ENCODE assay signal across 29 mouse cellular contexts in genomic region chr8:5800594-5800993, GRCm38 (mm10).
DNase-seq lines count a peak whose midpoint lies in the region; ATAC-seq and TF ChIP-seq lines count a peak whose summit lies in the region.
"Had no signal": no experiment of that assay in that cellular context is flagged by ENCODE, and none has a peak within 500 bp of the region (broad histone marks: within the 10 kb centered on the region; RNA-seq: fewer than 3 reads in every experiment).

No protein-coding gene starts in this region.

- no peak overlapping the region for H3K27ac ChIP-seq in forebrain, postnatal 0 days (ENCODE audit: low read depth, low read length)
- H3K27ac ChIP-seq in forebrain, embryonic 10.5 days = no peak overlapping the region
- no peak overlapping the region for H3K27ac ChIP-seq in midbrain, postnatal 0 days (ENCODE audit: low read depth, low read length)
- no peak overlapping the region for H3K27ac ChIP-seq in midbrain, embryonic 10.5 days (replicated peaks)
- no peak overlapping the region for H3K27ac ChIP-seq in hindbrain, embryonic 16.5 days (ENCODE audit: low read depth, low read length)
- H3K27ac ChIP-seq: heart, embryonic 10.5 days; heart, embryonic 15.5 days; liver, embryonic 14.5 days; macrophage; stomach, postnatal 0 days had no signal

- H3K4me1 ChIP-seq in forebrain, postnatal 0 days (ENCODE audit: insufficient read depth) = no peaks in the 10 kb centered on the region
- H3K4me1 ChIP-seq in forebrain, embryonic 10.5 days = no peaks in the 10 kb centered on the region
- H3K4me1 ChIP-seq in midbrain, postnatal 0 days (ENCODE audit: insufficient read depth, low read length) = no peaks in the 10 kb centered on the region
- H3K4me1 ChIP-seq in midbrain, embryonic 10.5 days = no peaks in the 10 kb centered on the region
- H3K4me1 ChIP-seq in hindbrain, embryonic 16.5 days (ENCODE audit: control insufficient read depth, insufficient read depth, low read depth, low read length) = no peaks in the 10 kb centered on the region
- H3K4me1 ChIP-seq: heart, embryonic 10.5 days; heart, embryonic 15.5 days had no signal

- DNase-seq in forebrain, postnatal 0 days = peak; percentile 17
- DNase-seq in forebrain, embryonic 10.5 days (ENCODE audit: extremely low spot score, low spot score) = no peak
- DNase-seq in midbrain, postnatal 0 days (ENCODE audit: low spot score) = peak; percentile 24
- no peak for DNase-seq in midbrain, embryonic 10.5 days (ENCODE audit: low spot score)
- DNase-seq in spleen, adult 18-20 months = no peak
- no peak for DNase-seq in spleen, postnatal 36 days (ENCODE audit: low spot score in 2 of 2)
- DNase-seq: adrenal gland, postnatal 10 days; cerebellum, adult 18-20 months; cerebellum, postnatal 10 days; gastrocnemius, postnatal 25 days; heart, adult 11 months; kidney, adult 9 months; kidney, postnatal 10 days; liver; lung, adult 2 months; lung, postnatal 10 days; right cerebral cortex, postnatal 14 days; thymus, adult 18-20 months; thymus, postnatal 25 days had no signal

- H3K4me2 ChIP-seq in forebrain, postnatal 0 days (ENCODE audit: low read depth) = no peak overlapping the region
- no peak overlapping the region for H3K4me2 ChIP-seq in midbrain, postnatal 0 days (ENCODE audit: low read depth, low read length, poor library complexity, severe bottlenecking)
- no peak overlapping the region for H3K4me2 ChIP-seq in hindbrain, embryonic 16.5 days (ENCODE audit: low read length)
- H3K4me2 ChIP-seq: heart, embryonic 15.5 days had no signal

- no peak overlapping the region for H3K9ac ChIP-seq in forebrain, postnatal 0 days
- no peak overlapping the region for H3K9ac ChIP-seq in midbrain, postnatal 0 days (replicated peaks; ENCODE audit: low read length, poor library complexity, severe bottlenecking)
- H3K9ac ChIP-seq in hindbrain, embryonic 16.5 days (ENCODE audit: low read depth, low read length) = no peak overlapping the region
- H3K9ac ChIP-seq: heart, embryonic 15.5 days; liver, embryonic 14.5 days had no signal

- H3K4me3 ChIP-seq in forebrain, postnatal 0 days (ENCODE audit: low read depth, low read length) = no peak overlapping the region
- H3K4me3 ChIP-seq in forebrain, embryonic 10.5 days = no peak overlapping the region
- H3K4me3 ChIP-seq in midbrain, postnatal 0 days (ENCODE audit: low read depth, low read length) = no peak overlapping the region
- H3K4me3 ChIP-seq in midbrain, embryonic 10.5 days = no peak overlapping the region
- no peak overlapping the region for H3K4me3 ChIP-seq in hindbrain, embryonic 16.5 days (ENCODE audit: low read length)
- H3K4me3 ChIP-seq: erythroblast, embryonic 14.5 days; heart, embryonic 10.5 days; heart, embryonic 15.5 days had no signal

- no peak for TF ChIP-seq CTCF in forebrain, postnatal 0 days (IDR thresholded peaks at IDR 0.05; ENCODE audit: low read depth)
- no peak for TF ChIP-seq CTCF in midbrain, postnatal 0 days (IDR thresholded peaks at IDR 0.05)

- WGBS in forebrain, postnatal 0 days = 67% methylated on average over 3 of the region's 3 CpGs
- 82% methylated on average over 3 of the region's 3 CpGs for WGBS in forebrain, embryonic 10.5 days
- WGBS in midbrain, postnatal 0 days = 60% methylated on average over 3 of the region's 3 CpGs
- WGBS in midbrain, embryonic 10.5 days = 84% methylated on average over 3 of the region's 3 CpGs
- WGBS in hindbrain, embryonic 16.5 days = 60% methylated on average over 3 of the region's 3 CpGs

- ATAC-seq in forebrain, postnatal 0 days = peak; percentile 90
- ATAC-seq in midbrain, postnatal 0 days (ENCODE audit: low FRiP score) = no peak
- peak; percentile 61; the same call in 1 of the 2 replicates for ATAC-seq in hindbrain, embryonic 16.5 days
- ATAC-seq: forebrain, embryonic 14.5 days; intestine, postnatal 0 days had no signal

- no peaks in the 10 kb centered on the region for H3K27me3 ChIP-seq in forebrain, postnatal 0 days (ENCODE audit: insufficient read depth, low read length)
- H3K27me3 ChIP-seq in forebrain, embryonic 10.5 days (ENCODE audit: poor library complexity, severe bottlenecking) = no peaks in the 10 kb centered on the region
- H3K27me3 ChIP-seq in midbrain, postnatal 0 days (ENCODE audit: insufficient read depth, low read length) = no peaks in the 10 kb centered on the region
- H3K27me3 ChIP-seq in midbrain, embryonic 10.5 days (ENCODE audit: low read depth, poor library complexity, severe bottlenecking) = no peaks in the 10 kb centered on the region
- no peaks in the 10 kb centered on the region for H3K27me3 ChIP-seq in hindbrain, embryonic 16.5 days (replicated peaks; ENCODE audit: control insufficient read depth, insufficient read depth, low read length)
- H3K27me3 ChIP-seq: heart, embryonic 15.5 days had no signal

- H3K9me3 ChIP-seq in forebrain, postnatal 0 days (ENCODE audit: low read length) = no peaks in the 10 kb centered on the region
- no peaks in the 10 kb centered on the region for H3K9me3 ChIP-seq in forebrain, embryonic 10.5 days
- H3K9me3 ChIP-seq in midbrain, postnatal 0 days (ENCODE audit: low read length) = no peaks in the 10 kb centered on the region
- H3K9me3 ChIP-seq in midbrain, embryonic 10.5 days (replicated peaks) = no peaks in the 10 kb centered on the region
- no peaks in the 10 kb centered on the region for H3K9me3 ChIP-seq in hindbrain, embryonic 16.5 days (ENCODE audit: control insufficient read depth, low read length)
- H3K9me3 ChIP-seq: G1E; heart, embryonic 10.5 days; heart, embryonic 15.5 days had no signal

- no peaks in the 10 kb centered on the region for H3K36me3 ChIP-seq in forebrain, postnatal 0 days (ENCODE audit: insufficient read depth)
- no peaks in the 10 kb centered on the region for H3K36me3 ChIP-seq in forebrain, embryonic 10.5 days (replicated peaks)
- no peaks in the 10 kb centered on the region for H3K36me3 ChIP-seq in midbrain, postnatal 0 days (ENCODE audit: insufficient read depth, low read length)
- H3K36me3 ChIP-seq in midbrain, embryonic 10.5 days = no peaks in the 10 kb centered on the region
- H3K36me3 ChIP-seq in hindbrain, embryonic 16.5 days (ENCODE audit: control insufficient read depth, insufficient read depth, low read length) = no peaks in the 10 kb centered on the region
- H3K36me3 ChIP-seq: G1E; heart, embryonic 10.5 days; heart, embryonic 15.5 days had no signal

Comparison
In these comparisons a context has a peak if more than half of its experiments do, and no peak if none do; other contexts are left out.
1. DNase-seq: peak in forebrain, postnatal 0 days (single experiment) and midbrain, postnatal 0 days (single experiment); none in forebrain, embryonic 10.5 days (single experiment), midbrain, embryonic 10.5 days (single experiment), spleen, adult 18-20 months (0 of 2) and spleen, postnatal 36 days (0 of 2).